Mouse (Mus musculus): ENCODE data around the gene Tpo.

The Tpo gene

GRCm38 (mm10) chr12:30132524-30132923 is at the start of gene Tpo:
TSS of gene Tpo (minus strand) at chr12:30132624.
- no peak for DNase-seq (ENCODE audit: low read depth)

GRCm38 (mm10) chr12:30181721-30182120 is 49.3 kb upstream of the Tpo start:
- DNase-seq (ENCODE audit: low read depth) = no peak

GRCm38 (mm10) chr12:30179623-30180022 is 47.2 kb upstream of the Tpo start:
- no peak for DNase-seq (ENCODE audit: low read depth)

- DNase-seq (ENCODE audit: low read depth) = no peak
Observed at GRCm38 (mm10) chr12:30177966-30178365, 45.5 kb upstream of the Tpo start.

- no peak for DNase-seq (ENCODE audit: low read depth)
Observed at GRCm38 (mm10) chr12:30177529-30177928, 45.1 kb upstream of the Tpo start.

GRCm38 (mm10) chr12:30168491-30168890 is 36.1 kb upstream of the Tpo start:
- no peak for DNase-seq (ENCODE audit: low read depth)

GRCm38 (mm10) chr12:30164538-30164937 is 32.1 kb upstream of the Tpo start:
- DNase-seq (ENCODE audit: low read depth) = no peak

GRCm38 (mm10) chr12:30164005-30164404 is 31.6 kb upstream of the Tpo start:
- DNase-seq (ENCODE audit: low read depth) = no peak

- DNase-seq (ENCODE audit: low read depth) = no peak
Observed at GRCm38 (mm10) chr12:30161731-30162406, 29.4 kb upstream of the Tpo start.

GRCm38 (mm10) chr12:30160475-30160874 is 28.1 kb upstream of the Tpo start:
- no peak for DNase-seq (ENCODE audit: low read depth)

GRCm38 (mm10) chr12:30159788-30160187 is 27.4 kb upstream of the Tpo start:
- DNase-seq (ENCODE audit: low read depth) = no peak

- DNase-seq (ENCODE audit: low read depth) = no peak
Observed at GRCm38 (mm10) chr12:30154079-30154673, 21.8 kb upstream of the Tpo start.

GRCm38 (mm10) chr12:30142085-30142484 is 9.7 kb upstream of the Tpo start:
- DNase-seq (ENCODE audit: low read depth) = no peak

GRCm38 (mm10) chr12:30129411-30129716 is 3.1 kb downstream of the Tpo start:
- no peak for DNase-seq (ENCODE audit: low read depth)

GRCm38 (mm10) chr12:30128561-30129410 is 3.6 kb downstream of the Tpo start:
- DNase-seq (ENCODE audit: low read depth) = no peak

- DNase-seq (ENCODE audit: low read depth) = no peak
Observed at GRCm38 (mm10) chr12:30122347-30122746, 10.1 kb downstream of the Tpo start.

GRCm38 (mm10) chr12:30112271-30112670 is 20.2 kb downstream of the Tpo start:
- DNase-seq (ENCODE audit: low read depth) = no peak

GRCm38 (mm10) chr12:30109646-30110605 is 22.5 kb downstream of the Tpo start:
- DNase-seq (ENCODE audit: low read depth) = no peak

GRCm38 (mm10) chr12:30102891-30103565 is 29.4 kb downstream of the Tpo start:
- no peak for DNase-seq (ENCODE audit: low read depth)

- DNase-seq (ENCODE audit: low read depth) = no peak
Observed at GRCm38 (mm10) chr12:30092081-30092480, 40.3 kb downstream of the Tpo start.

- no peak for DNase-seq (ENCODE audit: low read depth)
Observed at GRCm38 (mm10) chr12:30083971-30084370, 48.5 kb downstream of the Tpo start.

All from naive thymus-derived CD4-positive, alpha-beta T cell, adult 2 months (primary cell).